Mouse (Mus musculus): ENCODE data around the gene Cd82.

DNA sequence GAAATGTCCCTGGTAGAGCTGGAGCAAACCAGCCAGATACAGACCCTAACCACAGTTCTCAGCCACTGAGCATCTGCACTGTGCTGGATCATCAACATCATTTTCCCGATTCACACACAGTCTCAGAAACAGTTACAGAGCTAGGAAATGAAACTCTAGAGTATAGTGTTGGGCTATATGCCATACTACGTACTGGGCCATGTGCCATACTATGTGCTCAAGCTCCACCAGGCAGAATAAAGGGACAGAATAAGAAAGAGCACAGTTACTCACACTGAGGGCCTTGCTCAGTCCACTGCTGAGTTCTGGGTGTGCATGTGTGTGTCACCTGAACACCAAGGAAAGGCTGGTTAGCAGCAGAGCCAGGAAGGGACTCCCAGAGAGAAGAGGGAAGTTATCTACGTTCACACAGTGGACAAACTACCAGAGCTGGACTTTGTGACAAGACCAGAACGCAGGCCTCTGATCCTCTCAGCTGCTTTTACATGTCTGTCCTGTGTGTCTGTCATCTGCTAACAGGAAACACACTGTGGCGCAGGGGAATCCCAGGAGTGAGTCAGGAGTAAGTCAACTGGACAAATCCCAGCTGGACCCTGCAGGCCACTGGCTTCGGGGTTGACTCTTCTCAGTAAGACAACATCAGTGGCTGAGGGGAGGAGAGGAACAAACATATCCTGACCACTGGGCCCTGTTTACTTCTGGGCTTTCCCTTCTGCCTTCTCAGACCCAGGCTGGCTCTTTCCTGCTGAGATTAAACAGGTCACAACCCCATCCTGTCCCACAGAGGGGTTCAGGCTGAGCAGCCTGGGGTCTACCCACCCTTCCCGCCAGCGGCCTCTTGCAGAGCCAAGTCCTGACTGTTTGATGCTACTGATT, 4.4 kb downstream of the Cd82 start:
- no peak for TF ChIP-seq EP300 (IDR thresholded peaks at IDR 0.05; ENCODE audit: low read depth)
- TF ChIP-seq CTCF (IDR thresholded peaks at IDR 0.05; ENCODE audit: low read depth): no peak
